Mouse (Mus musculus): ENCODE measurements at regions not wholly inside any gene's neighbourhood (a gene's known extent, or its start where the extent isn't known, plus 50 kb on each side); places are given as distances from the start of the nearest gene placed in this dataset.

- no peak for TF ChIP-seq CTCF (IDR thresholded peaks at IDR 0.05; ENCODE audit: extremely low read depth, insufficient read depth, insufficient read length, insufficient replicate concordance)
- TF ChIP-seq POLR2A (IDR thresholded peaks at IDR 0.05; ENCODE audit: low read depth, low read length), result no peak
These were observed 135.5 kb upstream of the Btg1 start for GRCm38 (mm10) chr10:96481325-96481638.

Measured in spleen, adult 2 months (tissue).